27 mouse cellular contexts compared by ENCODE assay signal in the genomic region with DNA sequence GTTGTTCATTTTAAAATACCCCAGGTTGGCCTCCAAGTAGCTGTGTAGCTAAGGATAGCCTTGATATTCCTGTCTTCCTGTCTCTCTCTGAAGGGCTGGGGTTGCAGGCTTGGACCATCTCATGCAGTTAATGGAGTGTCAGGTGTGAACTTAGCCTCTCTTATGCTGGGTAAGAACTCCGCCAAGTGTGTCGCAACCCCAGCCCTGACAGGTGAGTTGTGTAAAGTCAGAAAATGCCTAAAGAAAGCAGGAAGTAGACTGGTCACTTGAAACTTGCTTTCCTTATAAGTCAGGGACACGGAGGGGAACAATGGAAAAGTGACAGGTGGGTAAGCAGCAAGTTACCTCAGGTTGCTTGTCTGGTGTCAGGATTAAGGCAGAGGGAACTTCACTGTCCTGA. TPM values are rescaled to one million over a fixed set of nuclear protein-coding genes. Genes with fewer than 3 reads are reported as not detected.
DNase-seq lines count a peak whose midpoint lies in the region; ATAC-seq and TF ChIP-seq lines count a peak whose summit lies in the region.
"Had no signal": no experiment of that assay in that cellular context is flagged by ENCODE, and none has a peak within 500 bp of the region (broad histone marks: within the 10 kb centered on the region; RNA-seq: fewer than 3 reads in every experiment).

No protein-coding gene starts in this region.

- H3K9me3 ChIP-seq in embryonic facial prominence, embryonic 14.5 days (ENCODE audit: control insufficient read depth, low read length) = no peaks in the 10 kb centered on the region
- H3K9me3 ChIP-seq in embryonic facial prominence, embryonic 10.5 days = no peaks in the 10 kb centered on the region
- no peaks in the 10 kb centered on the region for H3K9me3 ChIP-seq in lung, postnatal 0 days (ENCODE audit: low read length)
- H3K9me3 ChIP-seq: embryonic facial prominence, embryonic 12.5 days; hindbrain, embryonic 10.5 days; limb, embryonic 10.5 days; limb, embryonic 15.5 days; megakaryocyte, embryonic 14.5 days; midbrain, embryonic 12.5 days; neural tube, embryonic 13.5 days had no signal

- H3K36me3 ChIP-seq in embryonic facial prominence, embryonic 14.5 days (ENCODE audit: control insufficient read depth, insufficient read depth, low read length) = no peaks in the 10 kb centered on the region
- H3K36me3 ChIP-seq in embryonic facial prominence, embryonic 10.5 days (replicated peaks) = no peaks in the 10 kb centered on the region
- H3K36me3 ChIP-seq in lung, postnatal 0 days (ENCODE audit: insufficient read depth, low read length) = no peaks in the 10 kb centered on the region
- H3K36me3 ChIP-seq: embryonic facial prominence, embryonic 12.5 days; hindbrain, embryonic 10.5 days; limb, embryonic 10.5 days; limb, embryonic 15.5 days; midbrain, embryonic 12.5 days; neural tube, embryonic 13.5 days had no signal

- H3K27ac ChIP-seq in embryonic facial prominence, embryonic 14.5 days (replicated peaks; ENCODE audit: low read depth, low read length) = no peak overlapping the region
- H3K27ac ChIP-seq in embryonic facial prominence, embryonic 10.5 days (replicated peaks) = no peak overlapping the region
- peak overlapping the region; percentile 11 for H3K27ac ChIP-seq in lung, postnatal 0 days (ENCODE audit: low read length)
- no peak overlapping the region for H3K27ac ChIP-seq in layer of hippocampus, adult 2 months
- H3K27ac ChIP-seq: embryonic facial prominence, embryonic 12.5 days; hindbrain, embryonic 10.5 days; hindbrain, postnatal 0 days; limb, embryonic 10.5 days; limb, embryonic 15.5 days; midbrain, embryonic 12.5 days; neural tube, embryonic 13.5 days had no signal

- WGBS in embryonic facial prominence, embryonic 14.5 days = 83% methylated on average over 3 of the region's 3 CpGs
- WGBS in embryonic facial prominence, embryonic 10.5 days = 87% methylated on average over 3 of the region's 3 CpGs
- WGBS in lung, postnatal 0 days = 62% methylated on average over 3 of the region's 3 CpGs

- no peak for TF ChIP-seq EP300 in lung, postnatal 0 days (IDR thresholded peaks at IDR 0.05)

- no peak for TF ChIP-seq CTCF in lung, postnatal 0 days (IDR thresholded peaks at IDR 0.05)
- TF ChIP-seq CTCF in layer of hippocampus, adult 2 months (conservative IDR thresholded peaks at IDR 0.05) = no peak

- intact Hi-C loops in left cerebral cortex, postnatal 36 days (cut with DNase I) = no loop called here

- no peak overlapping the region for H3K4me3 ChIP-seq in embryonic facial prominence, embryonic 14.5 days (ENCODE audit: low read depth, low read length)
- no peak overlapping the region for H3K4me3 ChIP-seq in embryonic facial prominence, embryonic 10.5 days
- H3K4me3 ChIP-seq in lung, postnatal 0 days (ENCODE audit: low read depth, low read length) = no peak overlapping the region
- H3K4me3 ChIP-seq in layer of hippocampus, adult 2 months = no peak overlapping the region
- H3K4me3 ChIP-seq: embryonic facial prominence, embryonic 12.5 days; hindbrain, embryonic 10.5 days; limb, embryonic 10.5 days; limb, embryonic 15.5 days; megakaryocyte, embryonic 14.5 days; midbrain, embryonic 12.5 days; neural tube, embryonic 13.5 days had no signal

- DNase-seq in embryonic facial prominence, embryonic 14.5 days (ENCODE audit: low spot score) = peak; percentile 35
- DNase-seq in embryonic facial prominence, embryonic 10.5 days (ENCODE audit: low spot score) = no peak
- DNase-seq in lung, adult 18-20 months = peak; percentile 83
- DNase-seq in lung, postnatal 0 days (ENCODE audit: low spot score) = peak; percentile 85
- peak; percentile 55 to 78 for DNase-seq in lung, postnatal 4 days
- DNase-seq in left cerebral cortex, postnatal 36 days (ENCODE audit: low spot score in 2 of 2) = no peak
- no peak for DNase-seq in layer of hippocampus, adult 2 months (ENCODE audit: low spot score in 2 of 2)
- no peak for DNase-seq in right cerebral cortex, adult 2 months (ENCODE audit: low spot score in 2 of 2)
- DNase-seq: cerebellum, adult 2 months; cerebellum, postnatal 25 days; gastrocnemius, postnatal 10 days; heart, postnatal 14 days; kidney, adult 11 months; kidney, postnatal 25 days; thymus, adult 18-20 months; thymus, postnatal 25 days had no signal

- H3K4me1 ChIP-seq in embryonic facial prominence, embryonic 14.5 days (ENCODE audit: control insufficient read depth, insufficient read depth, low read length) = no peaks in the 10 kb centered on the region
- peaks cover 8% of the 10 kb centered on the region for H3K4me1 ChIP-seq in embryonic facial prominence, embryonic 10.5 days
- no peaks in the 10 kb centered on the region for H3K4me1 ChIP-seq in lung, postnatal 0 days (ENCODE audit: insufficient read depth, low read depth, low read length)
- H3K4me1 ChIP-seq: embryonic facial prominence, embryonic 12.5 days; limb, embryonic 15.5 days; neural tube, embryonic 13.5 days had no signal

- no peak overlapping the region for H3K4me2 ChIP-seq in embryonic facial prominence, embryonic 14.5 days (ENCODE audit: low read depth, low read length)
- H3K4me2 ChIP-seq in lung, postnatal 0 days (replicated peaks; ENCODE audit: low read depth, low read length) = no peak overlapping the region
- H3K4me2 ChIP-seq: embryonic facial prominence, embryonic 12.5 days; limb, embryonic 15.5 days; midbrain, embryonic 12.5 days; neural tube, embryonic 13.5 days had no signal

- no peak overlapping the region for H3K9ac ChIP-seq in embryonic facial prominence, embryonic 14.5 days (ENCODE audit: low read depth, low read length)
- H3K9ac ChIP-seq in lung, postnatal 0 days (replicated peaks; ENCODE audit: low read depth) = no peak overlapping the region
- H3K9ac ChIP-seq: embryonic facial prominence, embryonic 12.5 days; limb, embryonic 15.5 days; midbrain, embryonic 12.5 days; neural tube, embryonic 13.5 days had no signal

- no peak for ATAC-seq in embryonic facial prominence, embryonic 14.5 days (ENCODE audit: low read depth)
- peak; percentile 87 for ATAC-seq in lung, postnatal 0 days
- ATAC-seq: activated CD4-positive, CD25-positive, alpha-beta regulatory T cell, adult 4 months; forebrain, embryonic 16.5 days; hindbrain, postnatal 0 days had no signal

- no peaks in the 10 kb centered on the region for H3K27me3 ChIP-seq in embryonic facial prominence, embryonic 14.5 days (replicated peaks; ENCODE audit: control insufficient read depth, insufficient read depth, low read length)
- no peaks in the 10 kb centered on the region for H3K27me3 ChIP-seq in embryonic facial prominence, embryonic 10.5 days (replicated peaks; ENCODE audit: low read depth, poor library complexity, severe bottlenecking)
- H3K27me3 ChIP-seq in lung, postnatal 0 days (replicated peaks; ENCODE audit: insufficient read depth, low read length) = no peaks in the 10 kb centered on the region
- H3K27me3 ChIP-seq: CH12.LX; embryonic facial prominence, embryonic 12.5 days; limb, embryonic 15.5 days; megakaryocyte, embryonic 14.5 days; neural tube, embryonic 13.5 days had no signal

RNA-seq across cellular contexts. Expression of a gene that starts 40.1 kb away (rescaled TPM):
- 157 TPM in 2 replicates for polyA plus RNA-seq in embryonic facial prominence, embryonic 14.5 days (2014; fragmentation: Nextera tagmentation; extraction: Ambion mirVana)
- 147 and 160 TPM in 2 replicates for polyA plus RNA-seq in embryonic facial prominence, embryonic 10.5 days (2016; fragmentation: Nextera tagmentation; extraction: Ambion mirVana)
- polyA plus RNA-seq in lung, postnatal 0 days (2015; fragmentation: Nextera tagmentation; extraction: Ambion mirVana) = 206 and 220 TPM in 2 replicates
- 10 to 100 TPM; 81.4 to 90.6 TPM for total RNA-seq in left cerebral cortex, postnatal 36 days (2021)
- 10 to 100 TPM; 72.4 to 88.6 TPM for total RNA-seq in layer of hippocampus, adult 2 months (2021)

Comparison
In these comparisons a context has a peak if more than half of its experiments do, and no peak if none do; other contexts are left out.
1. DNase-seq: peak in embryonic facial prominence, embryonic 14.5 days (single experiment), lung, adult 18-20 months (2 of 2), lung, postnatal 0 days (single experiment) and lung, postnatal 4 days (2 of 2); none in embryonic facial prominence, embryonic 10.5 days (single experiment), left cerebral cortex, postnatal 36 days (0 of 2), layer of hippocampus, adult 2 months (0 of 2) and right cerebral cortex, adult 2 months (0 of 2).